Mouse (Mus musculus) forebrain, embryonic 16.5 days (tissue): ENCODE measurements at regions not wholly inside any gene's neighbourhood (a gene's known extent, or its start where the extent isn't known, plus 50 kb on each side); places are given as distances from the start of the nearest gene placed in this dataset.
A peak's percentile ranks its signal among the peaks of the same experiment; 100 is the strongest.
"Not testable (repeated sequence)": the region's sequence is repeated elsewhere in the genome, so short reads cannot be mapped to it uniquely, and the experiment has no call there.

Experiments used
- ATAC-seq: fragments of 200-750 bp; cut with Nextera tagmentation; 2 replicates; pipeline ENCODE4 v1.8.0; 2017; ENCODE audit warnings: mild to moderate bottlenecking, moderate library complexity
- H3K27ac ChIP-seq: fragments of 300-500 bp; sonication (generic); 2 replicates; pipeline ENCODE4 v1.5.1; 2014; ENCODE audit warnings: low read length, control low read depth
- H3K27me3 ChIP-seq: fragments of 300-500 bp; sonication (generic); replicated peaks from 2 replicates; pipeline ENCODE4 v1.6.1; 2014; ENCODE audit warnings: low read length; ENCODE audit not compliant: control insufficient read depth, insufficient read depth
- H3K36me3 ChIP-seq: fragments of 300-500 bp; sonication (generic); 2 replicates; pipeline ENCODE4 v1.6.1; 2014; ENCODE audit not compliant: control insufficient read depth, insufficient read depth
- H3K4me1 ChIP-seq: fragments of 300-500 bp; sonication (generic); replicated peaks from 2 replicates; pipeline ENCODE4 v1.6.1; 2014; ENCODE audit warnings: low read length; ENCODE audit not compliant: control insufficient read depth, insufficient read depth
- H3K4me2 ChIP-seq: fragments of 300-500 bp; sonication (generic); 2 replicates; pipeline ENCODE4 v1.6.1; 2014; ENCODE audit warnings: mild to moderate bottlenecking, low read length, control low read depth
- H3K4me3 ChIP-seq: fragments of 300-500 bp; sonication (generic); replicated peaks from 2 replicates; pipeline ENCODE4 v1.5.1; 2014; ENCODE audit warnings: mild to moderate bottlenecking, low read length, control low read depth
- H3K9ac ChIP-seq: fragments of 300-500 bp; sonication (generic); replicated peaks from 2 replicates; pipeline ENCODE4 v1.6.1; 2014; ENCODE audit warnings: low read depth, low read length, control low read depth
- H3K9me3 ChIP-seq: fragments of 300-500 bp; sonication (generic); 2 replicates; pipeline ENCODE4 v1.6.1; 2016; ENCODE audit warnings: low read length; ENCODE audit not compliant: control insufficient read depth
- WGBS: fragments of 180-500 bp; shearing (Covaris S2); extraction: QIAGEN DNeasy Blood & Tissue Kit; methylation state at CpG from one replicate; pipeline ENCODE4 v1.1.7; 2014; 5-methylcytosine and 5-hydroxymethylcytosine counted together

DNA sequence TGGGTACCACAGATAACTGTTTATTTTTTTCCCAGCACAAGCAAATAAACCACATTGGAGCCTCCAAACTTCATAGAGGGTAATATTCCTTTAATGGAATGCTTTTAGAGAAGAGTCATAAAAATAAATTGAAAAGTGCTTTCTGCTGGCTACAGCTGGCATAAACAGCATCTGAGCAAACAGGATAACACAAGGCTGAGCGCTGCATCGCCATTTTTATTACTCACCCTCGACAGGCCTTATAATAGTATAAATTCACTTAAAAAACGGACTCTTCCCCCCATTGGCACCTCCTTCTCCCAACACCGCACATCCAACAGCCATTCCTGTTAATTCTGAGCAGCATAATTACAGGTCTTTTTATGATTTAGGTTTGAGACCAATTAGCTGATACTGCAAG lies 205.8 kb upstream of the Plxna2 start:
- H3K27ac ChIP-seq, result no peak overlapping the region
- H3K36me3 ChIP-seq, result no peaks in the 10 kb centered on the region
- 53% methylated on average over 5 of the region's 5 CpGs for WGBS

DNA sequence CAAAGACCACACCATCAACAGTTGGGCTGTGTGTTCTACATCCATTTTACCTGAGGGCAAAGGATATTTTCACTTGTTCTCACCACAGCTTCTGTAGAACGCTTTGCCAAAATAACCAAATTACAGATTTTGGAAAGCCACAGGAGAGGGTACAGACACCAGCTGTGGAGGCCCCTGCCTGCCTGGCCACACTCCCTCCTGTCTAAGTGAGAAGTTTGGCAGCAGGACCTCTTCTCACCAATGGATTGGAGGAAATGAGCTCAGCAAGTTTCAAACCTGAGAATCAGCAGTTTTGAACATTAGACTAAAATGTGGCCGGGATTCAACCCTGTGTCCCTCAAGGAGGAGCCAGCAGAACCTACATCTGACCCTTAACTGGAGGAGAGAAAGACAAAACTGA lies 206.2 kb upstream of the Plxna2 start:
- 86% methylated on average over 2 of the region's 2 CpGs for WGBS

More for the DNA sequence above, 205.8 kb upstream of the Plxna2 start:
- H3K9me3 ChIP-seq, result no peaks in the 10 kb centered on the region
- H3K27me3 ChIP-seq, result no peaks in the 10 kb centered on the region
- no peak for ATAC-seq
- H3K9ac ChIP-seq, result no peak overlapping the region
- H3K4me2 ChIP-seq, result no peak overlapping the region
- no peak overlapping the region for H3K4me3 ChIP-seq
- no peaks in the 10 kb centered on the region for H3K4me1 ChIP-seq

DNA sequence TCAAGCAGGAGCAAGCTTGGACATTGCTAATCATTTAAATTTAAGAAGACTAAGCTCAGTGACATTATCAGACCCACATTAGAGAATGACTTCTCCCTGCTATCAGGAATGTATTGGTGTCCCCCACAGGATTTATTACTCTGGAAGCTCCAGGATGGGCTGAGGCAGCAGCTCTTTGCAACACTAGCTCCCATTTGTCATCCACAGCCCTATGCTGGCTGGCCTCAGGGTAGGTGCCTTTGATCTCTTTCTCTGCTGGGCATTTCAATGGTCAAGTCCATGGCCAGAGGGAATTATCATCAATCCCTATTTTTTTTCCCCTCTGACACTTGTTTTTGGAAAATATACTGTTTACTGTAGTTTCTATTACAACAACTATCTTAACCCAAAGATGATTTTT lies 218.7 kb upstream of the Plxna2 start:
- H3K4me3 ChIP-seq, result no peak overlapping the region
- no peaks in the 10 kb centered on the region for H3K27me3 ChIP-seq
- no peak for ATAC-seq
- H3K4me1 ChIP-seq, result no peaks in the 10 kb centered on the region
- no peak overlapping the region for H3K27ac ChIP-seq
- no peaks in the 10 kb centered on the region for H3K36me3 ChIP-seq
- H3K9me3 ChIP-seq, result no peaks in the 10 kb centered on the region
- H3K4me2 ChIP-seq, result no peak overlapping the region
- H3K9ac ChIP-seq, result no peak overlapping the region

More for the DNA sequence above, 206.2 kb upstream of the Plxna2 start:
- no peak overlapping the region for H3K9ac ChIP-seq
- H3K27me3 ChIP-seq, result no peaks in the 10 kb centered on the region
- no peak overlapping the region for H3K27ac ChIP-seq
- ATAC-seq, result no peak
- no peak overlapping the region for H3K4me2 ChIP-seq
- H3K36me3 ChIP-seq, result no peaks in the 10 kb centered on the region
- no peaks in the 10 kb centered on the region for H3K4me1 ChIP-seq
- no peaks in the 10 kb centered on the region for H3K9me3 ChIP-seq
- no peak overlapping the region for H3K4me3 ChIP-seq

- Histone ChIP-seq H3K27me3 (no peaks in the 10 kb centered on the region), H3K4me1 (no peaks in the 10 kb centered on the region), H3K9ac (no peak overlapping the region), H3K27ac (no peak overlapping the region), H3K9me3 (no peaks in the 10 kb centered on the region), H3K4me2 (no peak overlapping the region), H3K36me3 (no peaks in the 10 kb centered on the region), H3K4me3 (no peak overlapping the region)
- WGBS, result 76% methylated on average over 4 of the region's 4 CpGs
- no peak for ATAC-seq
Observed at GRCm38 (mm10) chr1:194396754-194397460, 221.1 kb upstream of the Plxna2 start.

- no peak overlapping the region for H3K9ac ChIP-seq
- H3K4me3 ChIP-seq, result no peak overlapping the region
- WGBS, result 52% methylated on average over 3 of the region's 3 CpGs
- H3K9me3 ChIP-seq, result no peaks in the 10 kb centered on the region
- ATAC-seq, result no peak
- no peaks in the 10 kb centered on the region for H3K27me3 ChIP-seq
- no peaks in the 10 kb centered on the region for H3K4me1 ChIP-seq
- no peak overlapping the region for H3K4me2 ChIP-seq
- no peaks in the 10 kb centered on the region for H3K36me3 ChIP-seq
- no peak overlapping the region for H3K27ac ChIP-seq
Observed at GRCm38 (mm10) chr1:194393720-194394119, 224.3 kb upstream of the Plxna2 start.

GRCm38 (mm10) chr1:194390202-194390601 lies 227.8 kb upstream of the Plxna2 start:
- H3K27ac ChIP-seq, result no peak overlapping the region
- H3K4me2 ChIP-seq, result no peak overlapping the region
- 0 out of 2 replicates have a peak, but pooled peaks have one; percentile 43 for ATAC-seq
- H3K27me3 ChIP-seq, result no peaks in the 10 kb centered on the region
- no peak overlapping the region for H3K4me3 ChIP-seq
- WGBS, result 56% methylated on average over 2 of the region's 2 CpGs
- no peaks in the 10 kb centered on the region for H3K36me3 ChIP-seq
- H3K9ac ChIP-seq, result no peak overlapping the region
- H3K9me3 ChIP-seq, result no peaks in the 10 kb centered on the region
- no peaks in the 10 kb centered on the region for H3K4me1 ChIP-seq

- no peak for ATAC-seq
- WGBS, result 100% methylated on average over 1 of the region's 1 CpGs
Observed at GRCm38 (mm10) chr1:194378135-194378534, 239.9 kb upstream of the Plxna2 start.

GRCm38 (mm10) chr1:194373511-194373910 lies 244.5 kb upstream of the Plxna2 start:
- H3K36me3 ChIP-seq, H3K4me3 ChIP-seq, H3K4me1 ChIP-seq, H3K9me3 ChIP-seq, ATAC-seq, H3K27me3 ChIP-seq, H3K27ac ChIP-seq, H3K4me2 ChIP-seq, H3K9ac ChIP-seq: not testable (repeated sequence)
- WGBS, result 95% methylated on average over 4 of the region's 4 CpGs

More at GRCm38 (mm10) chr1:194378135-194378534, 239.9 kb upstream of the Plxna2 start:
- H3K4me3 ChIP-seq, result no peak overlapping the region
- no peaks in the 10 kb centered on the region for H3K36me3 ChIP-seq
- no peak overlapping the region for H3K9ac ChIP-seq
- no peaks in the 10 kb centered on the region for H3K4me1 ChIP-seq
- no peaks in the 10 kb centered on the region for H3K9me3 ChIP-seq
- H3K27me3 ChIP-seq, result no peaks in the 10 kb centered on the region
- H3K27ac ChIP-seq, result no peak overlapping the region
- no peak overlapping the region for H3K4me2 ChIP-seq

GRCm38 (mm10) chr1:194363917-194364316 lies 254.1 kb upstream of the Plxna2 start:
- H3K4me1 ChIP-seq, result no peaks in the 10 kb centered on the region
- no peaks in the 10 kb centered on the region for H3K27me3 ChIP-seq
- H3K9me3 ChIP-seq, result no peaks in the 10 kb centered on the region
- H3K27ac ChIP-seq, result no peak overlapping the region
- no peak overlapping the region for H3K9ac ChIP-seq
- 86% methylated on average over 5 of the region's 5 CpGs for WGBS
- no peak overlapping the region for H3K4me2 ChIP-seq
- H3K36me3 ChIP-seq, result no peaks in the 10 kb centered on the region
- no peak for ATAC-seq
- H3K4me3 ChIP-seq, result no peak overlapping the region
